25 mouse cellular contexts compared by ENCODE assay signal in genomic region chr17:44565884-44566515, GRCm38 (mm10).
DNase-seq lines count a peak whose midpoint lies in the region; ATAC-seq and TF ChIP-seq lines count a peak whose summit lies in the region.
"Had no signal": no experiment of that assay in that cellular context is flagged by ENCODE, and none has a peak within 500 bp of the region (broad histone marks: within the 10 kb centered on the region; RNA-seq: fewer than 3 reads in every experiment).

No protein-coding gene starts in this region.

- WGBS in embryonic facial prominence, embryonic 13.5 days, result 69% methylated on average over 8 of the region's 8 CpGs
- WGBS in embryonic facial prominence, embryonic 10.5 days, result 90% methylated on average over 8 of the region's 8 CpGs
- 32% methylated on average over 8 of the region's 8 CpGs for WGBS in kidney, postnatal 0 days
- 49% methylated on average over 8 of the region's 8 CpGs for WGBS in limb, embryonic 12.5 days
- WGBS in liver, embryonic 12.5 days (ENCODE audit: insufficient replicate concordance), result 71% methylated on average over 8 of the region's 8 CpGs

- H3K27me3 ChIP-seq in embryonic facial prominence, embryonic 13.5 days, result no peaks in the 10 kb centered on the region
- no peaks in the 10 kb centered on the region for H3K27me3 ChIP-seq in embryonic facial prominence, embryonic 10.5 days (replicated peaks; ENCODE audit: low read depth, poor library complexity, severe bottlenecking)
- H3K27me3 ChIP-seq in kidney, postnatal 0 days (ENCODE audit: insufficient read depth, low read length), result no peaks in the 10 kb centered on the region
- H3K27me3 ChIP-seq in limb, embryonic 12.5 days, result peaks cover 64% of the 10 kb centered on the region
- no peaks in the 10 kb centered on the region; the same call in 1 of the 2 replicates for H3K27me3 ChIP-seq in liver, embryonic 12.5 days (replicated peaks)
- H3K27me3 ChIP-seq: forebrain, embryonic 15.5 days; hindbrain, embryonic 15.5 days; liver, embryonic 13.5 days; neural tube, embryonic 15.5 days; Patski had no signal

- H3K9me3 ChIP-seq in embryonic facial prominence, embryonic 13.5 days, result no peaks in the 10 kb centered on the region
- no peaks in the 10 kb centered on the region for H3K9me3 ChIP-seq in embryonic facial prominence, embryonic 10.5 days
- H3K9me3 ChIP-seq in kidney, postnatal 0 days (replicated peaks; ENCODE audit: low read length), result no peaks in the 10 kb centered on the region
- no peaks in the 10 kb centered on the region for H3K9me3 ChIP-seq in limb, embryonic 12.5 days
- H3K9me3 ChIP-seq in liver, embryonic 12.5 days (replicated peaks), result no peaks in the 10 kb centered on the region
- H3K9me3 ChIP-seq: forebrain, embryonic 10.5 days; forebrain, embryonic 15.5 days; heart, embryonic 13.5 days; hindbrain, embryonic 10.5 days; hindbrain, embryonic 15.5 days; liver, embryonic 13.5 days; neural tube, embryonic 15.5 days; stomach, embryonic 15.5 days had no signal

- H3K9ac ChIP-seq in embryonic facial prominence, embryonic 13.5 days, result no peak overlapping the region
- H3K9ac ChIP-seq in kidney, postnatal 0 days (ENCODE audit: low read depth, low read length), result no peak overlapping the region
- no peak overlapping the region for H3K9ac ChIP-seq in limb, embryonic 12.5 days (replicated peaks)
- H3K9ac ChIP-seq in liver, embryonic 12.5 days, result no peak overlapping the region
- H3K9ac ChIP-seq: forebrain, embryonic 15.5 days; heart, embryonic 13.5 days; liver, embryonic 13.5 days; neural tube, embryonic 15.5 days; stomach, embryonic 15.5 days had no signal

- H3K4me1 ChIP-seq in embryonic facial prominence, embryonic 13.5 days, result peaks cover 19% of the 10 kb centered on the region
- peaks cover 10% of the 10 kb centered on the region; the same call in 1 of the 2 replicates for H3K4me1 ChIP-seq in embryonic facial prominence, embryonic 10.5 days
- no peaks in the 10 kb centered on the region for H3K4me1 ChIP-seq in kidney, postnatal 0 days (replicated peaks; ENCODE audit: insufficient read depth, low read length)
- H3K4me1 ChIP-seq in limb, embryonic 12.5 days (replicated peaks), result peaks cover 40% of the 10 kb centered on the region
- no peaks in the 10 kb centered on the region for H3K4me1 ChIP-seq in liver, embryonic 12.5 days
- H3K4me1 ChIP-seq: forebrain, embryonic 10.5 days; forebrain, embryonic 15.5 days; heart, embryonic 13.5 days; hindbrain, embryonic 10.5 days; hindbrain, embryonic 15.5 days; liver, embryonic 13.5 days; stomach, embryonic 15.5 days had no signal

- TF ChIP-seq CTCF in kidney, postnatal 0 days (IDR thresholded peaks at IDR 0.05; ENCODE audit: low read depth), result no peak

- DNase-seq in embryonic facial prominence, embryonic 10.5 days (ENCODE audit: low spot score), result no peak
- peak; percentile 59 for DNase-seq in kidney, postnatal 0 days (ENCODE audit: low spot score)
- no peak for DNase-seq in kidney, postnatal 36 days
- DNase-seq in CD4-positive helper T cell, adult 2 months (ENCODE audit: low read depth, low spot score), result peak; percentile 27
- DNase-seq: cerebellum, adult 8-10 months; cerebellum, postnatal 25 days; gastrocnemius, adult 2 months; gastrocnemius, postnatal 36 days; kidney, adult 11 months; layer of hippocampus, postnatal 36 days; liver, embryonic 13.5 days; lung, adult 18-20 months; right cerebral cortex, postnatal 25 days had no signal

- H3K4me2 ChIP-seq in embryonic facial prominence, embryonic 13.5 days, result no peak overlapping the region
- H3K4me2 ChIP-seq in kidney, postnatal 0 days (ENCODE audit: low read length), result no peak overlapping the region
- H3K4me2 ChIP-seq in limb, embryonic 12.5 days, result no peak overlapping the region
- H3K4me2 ChIP-seq in liver, embryonic 12.5 days, result no peak overlapping the region
- H3K4me2 ChIP-seq: forebrain, embryonic 15.5 days; heart, embryonic 13.5 days; hindbrain, embryonic 15.5 days; liver, embryonic 13.5 days; neural tube, embryonic 15.5 days; stomach, embryonic 15.5 days had no signal

- no peak overlapping the region for H3K4me3 ChIP-seq in embryonic facial prominence, embryonic 13.5 days
- H3K4me3 ChIP-seq in embryonic facial prominence, embryonic 10.5 days, result no peak overlapping the region
- no peak overlapping the region for H3K4me3 ChIP-seq in kidney, postnatal 0 days (replicated peaks; ENCODE audit: low read depth, low read length)
- no peak overlapping the region for H3K4me3 ChIP-seq in limb, embryonic 12.5 days (replicated peaks)
- no peak overlapping the region for H3K4me3 ChIP-seq in liver, embryonic 12.5 days
- H3K4me3 ChIP-seq: forebrain, embryonic 10.5 days; forebrain, embryonic 15.5 days; gastrocnemius, adult 2 months; heart, embryonic 13.5 days; hindbrain, embryonic 10.5 days; hindbrain, embryonic 15.5 days; liver, embryonic 13.5 days; neural tube, embryonic 15.5 days; stomach, embryonic 15.5 days had no signal

- no peaks in the 10 kb centered on the region for H3K36me3 ChIP-seq in embryonic facial prominence, embryonic 13.5 days
- no peaks in the 10 kb centered on the region for H3K36me3 ChIP-seq in embryonic facial prominence, embryonic 10.5 days (replicated peaks)
- H3K36me3 ChIP-seq in kidney, postnatal 0 days (ENCODE audit: insufficient read depth, low read length), result no peaks in the 10 kb centered on the region
- no peaks in the 10 kb centered on the region for H3K36me3 ChIP-seq in limb, embryonic 12.5 days
- H3K36me3 ChIP-seq in liver, embryonic 12.5 days, result no peaks in the 10 kb centered on the region
- H3K36me3 ChIP-seq: forebrain, embryonic 10.5 days; forebrain, embryonic 15.5 days; heart, embryonic 13.5 days; hindbrain, embryonic 10.5 days; hindbrain, embryonic 15.5 days; liver, embryonic 13.5 days; neural tube, embryonic 15.5 days; stomach, embryonic 15.5 days had no signal

- ATAC-seq in embryonic facial prominence, embryonic 13.5 days (ENCODE audit: insufficient number of reproducible peaks, insufficient read depth, low FRiP score, low TSS enrichment, low read depth), result no peak
- no peak for ATAC-seq in kidney, postnatal 0 days (replicated peaks; ENCODE audit: low FRiP score, low read depth)
- no peak for ATAC-seq in limb, embryonic 12.5 days (ENCODE audit: insufficient number of reproducible peaks, insufficient read depth, low FRiP score, low TSS enrichment, low read depth)
- no peak for ATAC-seq in liver, embryonic 12.5 days
- ATAC-seq: forebrain, embryonic 15.5 days; Patski had no signal

- H3K27ac ChIP-seq in embryonic facial prominence, embryonic 13.5 days, result 0 out of 2 replicates have a peak overlapping the region, but pooled peaks have one; percentile 74
- H3K27ac ChIP-seq in embryonic facial prominence, embryonic 10.5 days (replicated peaks), result no peak overlapping the region
- H3K27ac ChIP-seq in kidney, postnatal 0 days, result no peak overlapping the region
- peak overlapping the region; percentile 57 for H3K27ac ChIP-seq in limb, embryonic 12.5 days
- H3K27ac ChIP-seq in liver, embryonic 12.5 days, result no peak overlapping the region
- H3K27ac ChIP-seq: forebrain, embryonic 10.5 days; forebrain, embryonic 15.5 days; gastrocnemius, adult 2 months; heart, embryonic 13.5 days; hindbrain, embryonic 10.5 days; hindbrain, embryonic 15.5 days; liver, embryonic 13.5 days; macrophage; neural tube, embryonic 15.5 days; stomach, embryonic 15.5 days had no signal

Comparison
In these comparisons a context has a peak if more than half of its experiments do, and no peak if none do; other contexts are left out.
1. H3K27ac ChIP-seq: peak in embryonic facial prominence, embryonic 13.5 days (single experiment) and limb, embryonic 12.5 days (single experiment); none in embryonic facial prominence, embryonic 10.5 days (single experiment), kidney, postnatal 0 days (single experiment) and liver, embryonic 12.5 days (single experiment).
2. DNase-seq: peak in kidney, postnatal 0 days (single experiment) and CD4-positive helper T cell, adult 2 months (single experiment); none in embryonic facial prominence, embryonic 10.5 days (single experiment) and kidney, postnatal 36 days (0 of 2).